In the genomic region with DNA sequence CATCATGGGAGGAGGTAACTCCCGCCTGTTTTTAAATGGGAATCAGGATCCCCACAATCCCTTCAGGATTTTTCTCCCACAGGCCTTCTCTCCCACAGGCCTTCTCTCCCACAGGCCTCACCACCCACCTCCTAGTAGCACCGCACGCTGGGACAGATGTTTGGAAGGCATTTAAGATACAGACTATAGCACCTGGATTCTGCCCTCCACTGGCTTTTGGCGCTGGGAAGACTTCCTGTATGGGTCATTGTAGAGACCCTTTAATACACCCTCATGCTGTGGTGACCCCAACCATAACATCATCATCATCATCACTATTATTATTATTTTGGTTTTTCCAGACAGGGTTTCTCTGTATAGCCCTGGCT, we compare ENCODE assay signal across 15 mouse cellular contexts. TPM values are rescaled to one million over a fixed set of nuclear protein-coding genes. Genes with fewer than 3 reads are reported as not detected.
DNase-seq lines count a peak whose midpoint lies in the region; TF ChIP-seq lines count a peak whose summit lies in the region.
"Had no signal": no experiment of that assay in that cellular context is flagged by ENCODE, and none has a peak within 500 bp of the region (broad histone marks: within the 10 kb centered on the region; RNA-seq: fewer than 3 reads in every experiment).

No protein-coding gene starts in this region.

- H3K4me3 ChIP-seq in cerebellum, adult 2 months (replicated peaks; ENCODE audit: insufficient read depth, low read depth, low read length) = no peak overlapping the region
- H3K4me3 ChIP-seq in heart, adult 2 months = no peak overlapping the region
- H3K4me3 ChIP-seq in layer of hippocampus, adult 2 months = no peak overlapping the region
- no peak overlapping the region for H3K4me3 ChIP-seq in ES-E14 (ENCODE audit: insufficient read depth in 1 of 2, low read depth in 1 of 2, low read length in 2 of 2, poor library complexity in 1 of 2, severe bottlenecking in 1 of 2)
- H3K4me3 ChIP-seq: embryonic facial prominence, embryonic 13.5 days; forebrain, embryonic 12.5 days; heart, embryonic 15.5 days; hindbrain, embryonic 10.5 days had no signal

- TF ChIP-seq CTCF in cerebellum, adult 2 months (IDR thresholded peaks at IDR 0.05; ENCODE audit: borderline replicate concordance, insufficient read depth, low read depth, low read length) = no peak
- no peak for TF ChIP-seq CTCF in heart, adult 2 months (IDR thresholded peaks at IDR 0.05)
- no peak for TF ChIP-seq CTCF in layer of hippocampus, adult 2 months (conservative IDR thresholded peaks at IDR 0.05)

- H3K36me3 ChIP-seq in heart, adult 2 months (ENCODE audit: control insufficient read depth, insufficient read depth, low read length) = no peaks in the 10 kb centered on the region
- H3K36me3 ChIP-seq in ES-E14 (ENCODE audit: control insufficient read depth, insufficient read depth, low read length, poor library complexity, severe bottlenecking) = no peaks in the 10 kb centered on the region
- H3K36me3 ChIP-seq: embryonic facial prominence, embryonic 13.5 days; forebrain, embryonic 12.5 days; heart, embryonic 15.5 days; hindbrain, embryonic 10.5 days had no signal

- no peak for TF ChIP-seq POLR2A in cerebellum, adult 2 months (IDR thresholded peaks at IDR 0.05; ENCODE audit: borderline replicate concordance, insufficient read depth, low read length)
- no peak for TF ChIP-seq POLR2A in heart, adult 2 months (IDR thresholded peaks at IDR 0.05; ENCODE audit: insufficient read depth, low read depth, low read length)

- H3K27me3 ChIP-seq in cerebellum, adult 2 months (ENCODE audit: control insufficient read depth, insufficient read depth, low read length) = no peaks in the 10 kb centered on the region
- no peaks in the 10 kb centered on the region for H3K27me3 ChIP-seq in heart, adult 2 months (ENCODE audit: control insufficient read depth, insufficient read depth, low read length)
- H3K27me3 ChIP-seq: embryonic facial prominence, embryonic 13.5 days; forebrain, embryonic 12.5 days; heart, embryonic 15.5 days had no signal

- TF ChIP-seq EP300 in heart, adult 2 months (IDR thresholded peaks at IDR 0.05; ENCODE audit: insufficient read depth, low read depth, low read length) = no peak

- peaks cover 34% of the 10 kb centered on the region for H3K4me1 ChIP-seq in cerebellum, adult 2 months (ENCODE audit: control insufficient read depth, insufficient read depth, low read length)
- H3K4me1 ChIP-seq in heart, adult 2 months (ENCODE audit: control insufficient read depth, insufficient read depth, low read length) = peaks cover 4% of the 10 kb centered on the region; the same call in 1 of the 2 replicates
- peaks cover 18 to 26% of the 10 kb centered on the region in 2 experiments for H3K4me1 ChIP-seq in ES-E14 (ENCODE audit: control insufficient read depth in 2 of 2, insufficient read depth in 2 of 2, low read length in 2 of 2, poor library complexity in 1 of 2)
- H3K4me1 ChIP-seq: forebrain, embryonic 12.5 days had no signal

- H3K79me2 ChIP-seq in heart, adult 2 months (replicated peaks; ENCODE audit: control insufficient read depth, insufficient read depth, low read length) = no peaks in the 10 kb centered on the region

- no peak overlapping the region for H3K9ac ChIP-seq in heart, adult 2 months (ENCODE audit: low read depth, low read length)
- H3K9ac ChIP-seq in ES-E14 (ENCODE audit: insufficient read depth, low read depth, low read length, poor library complexity, severe bottlenecking) = peak overlapping the region; percentile 48; the same call in 1 of the 2 replicates
- H3K9ac ChIP-seq: embryonic facial prominence, embryonic 13.5 days; forebrain, embryonic 12.5 days; heart, embryonic 15.5 days had no signal

- peak overlapping the region; percentile 3 for H3K27ac ChIP-seq in cerebellum, adult 2 months (ENCODE audit: insufficient read depth, low read length)
- H3K27ac ChIP-seq in heart, adult 2 months = peak overlapping the region; percentile 47
- H3K27ac ChIP-seq in layer of hippocampus, adult 2 months = 0 out of 2 replicates have a peak overlapping the region, but pooled peaks have one; percentile 2
- peak overlapping the region; percentile 98 for H3K27ac ChIP-seq in ES-E14 (ENCODE audit: insufficient read depth, low read depth, low read length, poor library complexity, severe bottlenecking)
- H3K27ac ChIP-seq: embryonic facial prominence, embryonic 13.5 days; forebrain, embryonic 12.5 days; heart, embryonic 15.5 days; hindbrain, embryonic 10.5 days had no signal

- intact Hi-C loops in heart, adult 2 months (cut with DNase I) = no loop called here

- in situ Hi-C loops in ES-E14 (cut with MboI; ENCODE audit: low sequenced_read_pairs in 2 of 2, unreplicated experiment in 2 of 2) = no loop called here

- DNase-seq in cerebellum, adult 2 months = no peak
- no peak for DNase-seq in cerebellum, adult 11 months
- no peak for DNase-seq in heart, adult 2 months
- DNase-seq in heart, postnatal 4 days = no peak
- DNase-seq in layer of hippocampus, adult 2 months (ENCODE audit: low spot score in 2 of 2) = no peak
- no peak for DNase-seq in layer of hippocampus, postnatal 25 days (ENCODE audit: extremely low spot score in 1 of 2, low spot score in 1 of 2)
- DNase-seq in ES-E14 (ENCODE audit: low read depth, low spot score) = no peak
- DNase-seq: B cell, adult 2 months had no signal

- H3K9me3 ChIP-seq in ES-E14 (ENCODE audit: control insufficient read depth, insufficient read depth, low read depth, low read length) = no peaks in the 10 kb centered on the region
- H3K9me3 ChIP-seq: embryonic facial prominence, embryonic 13.5 days; forebrain, embryonic 12.5 days; heart, embryonic 15.5 days; hindbrain, embryonic 10.5 days had no signal

- 50% methylated on average over 4 of the region's 4 CpGs for WGBS in cerebellum, adult 2 months
- WGBS in heart, adult 2 months = 87% methylated on average over 4 of the region's 4 CpGs

TF ChIP-seq in ES-E14, 5 proteins besides CTCF, POLR2A, EP300 and RAD21:
- TF ChIP-seq HCFC1 (IDR thresholded peaks at IDR 0.05; ENCODE audit: borderline replicate concordance, insufficient read depth, low read length) = no peak
- TF ChIP-seq ZC3H11A (IDR thresholded peaks at IDR 0.05; ENCODE audit: borderline replicate concordance, low read depth, low read length) = no peak
- TF ChIP-seq MAFK (IDR thresholded peaks at IDR 0.05; ENCODE audit: insufficient read depth, low read depth, low read length) = no peak
- TF ChIP-seq CHD2 (IDR thresholded peaks at IDR 0.05; ENCODE audit: low read depth, low read length) = no peak

RNA-seq across cellular contexts. Expression of a gene that starts 11.6 kb away (rescaled TPM):
- polyA plus RNA-seq in cerebellum, adult 2 months (2012; rRNA removed) = 3.3 and 4.2 TPM in 2 replicates
- 1 to 10 TPM; 2.8 to 3.2 TPM for total RNA-seq in heart, adult 2 months (2021)
- polyA plus RNA-seq in heart, adult 2 months (2012; rRNA removed) = 3.7 and 4.7 TPM in 2 replicates
- total RNA-seq in heart, postnatal 4 days (2021) = 1 to 10 TPM; 1.9 to 3.0 TPM
- total RNA-seq in layer of hippocampus, adult 2 months (2021) = 1 to 10 TPM; 1.6 to 2.2 TPM
- total RNA-seq in layer of hippocampus, postnatal 25 days (2021) = 1 to 10 TPM; 1.3 to 1.4 TPM
- 13.7 and 19.9 TPM in 2 replicates for total RNA-seq in ES-E14 (2012; rRNA removed)
- polyA plus RNA-seq: CD4-positive, CD25-positive, alpha-beta regulatory T cell, adult 4 months; inflammation-experienced regulatory T-cells, adult 6 months had no signal

RNA-seq across cellular contexts. Expression of a gene that starts 11.8 kb away (rescaled TPM):
- 31.2 and 35.3 TPM in 2 replicates for polyA plus RNA-seq in cerebellum, adult 2 months (2012; rRNA removed)
- 10 to 100 TPM; 18.4 to 21.9 TPM for total RNA-seq in heart, adult 2 months (2021)
- 29.2 and 32.0 TPM in 2 replicates for polyA plus RNA-seq in heart, adult 2 months (2012; rRNA removed)
- total RNA-seq in heart, postnatal 4 days (2021) = 10 to 100 TPM; 13.7 to 16.4 TPM
- total RNA-seq in layer of hippocampus, adult 2 months (2021) = 1 to 10 TPM; 8.9 to 9.6 TPM
- total RNA-seq in layer of hippocampus, postnatal 25 days (2021) = 1 to 10 TPM; 7.3 to 8.6 TPM
- 8.7 and 16.1 TPM in 2 replicates for total RNA-seq in ES-E14 (2012; rRNA removed)
- polyA plus RNA-seq: inflammation-experienced regulatory T-cells, adult 6 months had no signal

RNA-seq across cellular contexts. Expression of a gene that starts 21.9 kb away (rescaled TPM):
- 4.8 and 4.9 TPM in 2 replicates for polyA plus RNA-seq in cerebellum, adult 2 months (2012; rRNA removed)
- 1 to 10 TPM; 1.4 to 3.2 TPM for total RNA-seq in heart, adult 2 months (2021)
- polyA plus RNA-seq in heart, adult 2 months (2012; rRNA removed) = 2.9 and 4.0 TPM in 2 replicates
- 1 to 10 TPM; 2.3 to 2.6 TPM for total RNA-seq in heart, postnatal 4 days (2021)
- 1 to 10 TPM; 2.1 to 2.5 TPM for total RNA-seq in layer of hippocampus, adult 2 months (2021)
- total RNA-seq in layer of hippocampus, postnatal 25 days (2021) = 1 to 10 TPM; 1.2 to 1.3 TPM
- total RNA-seq in ES-E14 (2012; rRNA removed) = 8.6 and 11.7 TPM in 2 replicates
- polyA plus RNA-seq: CD4-positive, CD25-positive, alpha-beta regulatory T cell, adult 4 months; heart, embryonic 11.5 days; inflammation-experienced regulatory T-cells, adult 6 months had no signal

RNA-seq across cellular contexts. Expression of a gene that starts 25.6 kb away (rescaled TPM):
- 110 and 152 TPM in 2 replicates for polyA plus RNA-seq in cerebellum, adult 2 months (2012; rRNA removed)
- 10 to 100 TPM; 31.1 to 33.2 TPM for total RNA-seq in heart, adult 2 months (2021)
- polyA plus RNA-seq in heart, adult 2 months (2012; rRNA removed) = 35.1 and 51.8 TPM in 2 replicates
- total RNA-seq in heart, postnatal 4 days (2021) = 10 to 100 TPM; 58.0 to 61.3 TPM
- total RNA-seq in layer of hippocampus, adult 2 months (2021) = 100 to 1,000 TPM; 108 to 132 TPM
- 100 to 1,000 TPM in 1 of 2 experiments, 10 to 100 TPM in 1; 94.3 to 109 TPM for total RNA-seq in layer of hippocampus, postnatal 25 days (2021)
- total RNA-seq in ES-E14 (2012; rRNA removed) = 265 and 282 TPM in 2 replicates

RNA-seq across cellular contexts. Expression of a gene that starts 35.2 kb away (rescaled TPM):
- 316 and 321 TPM in 2 replicates for polyA plus RNA-seq in cerebellum, adult 2 months (2012; rRNA removed)
- 100 to 1,000 TPM; 173 to 198 TPM for total RNA-seq in heart, adult 2 months (2021)
- 147 and 250 TPM in 2 replicates for polyA plus RNA-seq in heart, adult 2 months (2012; rRNA removed)
- 100 to 1,000 TPM; 535 to 537 TPM for total RNA-seq in heart, postnatal 4 days (2021)
- total RNA-seq in layer of hippocampus, adult 2 months (2021) = 100 to 1,000 TPM; 342 to 344 TPM
- total RNA-seq in layer of hippocampus, postnatal 25 days (2021) = 100 to 1,000 TPM; 369 to 381 TPM
- 1,512 and 1,948 TPM in 2 replicates for total RNA-seq in ES-E14 (2012; rRNA removed)

Comparison
In these comparisons a context has a peak if more than half of its experiments do, and no peak if none do; other contexts are left out.
1. H3K27ac ChIP-seq: peak in every context shown above with its lines; median percentile 98 in ES-E14; 47 in heart, adult 2 months; 3 in cerebellum, adult 2 months; 2 in layer of hippocampus, adult 2 months.